Mouse (Mus musculus): ENCODE measurements at regions not wholly inside any gene's neighbourhood (a gene's known extent, or its start where the extent isn't known, plus 50 kb on each side); places are given as distances from the start of the nearest gene placed in this dataset.

GRCm38 (mm10) chr7:70470557-70470956 lies 104.0 kb upstream of the Nr2f2 start:
- no peaks in the 10 kb centered on the region for H3K36me3 ChIP-seq (replicated peaks)
- no peak overlapping the region for H3K9ac ChIP-seq
- H3K27me3 ChIP-seq, result no peaks in the 10 kb centered on the region
- no peak overlapping the region for H3K4me2 ChIP-seq
- H3K27ac ChIP-seq, result no peak overlapping the region
- H3K4me3 ChIP-seq (replicated peaks), result no peak overlapping the region
- no peaks in the 10 kb centered on the region for H3K9me3 ChIP-seq
- ATAC-seq (ENCODE audit: low FRiP score), result no peak
- H3K4me1 ChIP-seq, result no peaks in the 10 kb centered on the region
- WGBS, result 96% methylated on average over 2 of the region's 2 CpGs

- WGBS, result 95% methylated on average over 4 of the region's 4 CpGs
- Histone ChIP-seq H3K4me2 (no peak overlapping the region), H3K4me1 (no peaks in the 10 kb centered on the region), H3K27ac (no peak overlapping the region), H3K9me3 (no peaks in the 10 kb centered on the region), H3K9ac (no peak overlapping the region), H3K27me3 (no peaks in the 10 kb centered on the region), H3K4me3 (replicated peaks) (no peak overlapping the region), H3K36me3 (replicated peaks) (no peaks in the 10 kb centered on the region)
- ATAC-seq (ENCODE audit: low FRiP score), result no peak
Measured at GRCm38 (mm10) chr7:70462131-70462530, 95.6 kb upstream of the Nr2f2 start.

GRCm38 (mm10) chr7:70454525-70454924 lies 88.0 kb upstream of the Nr2f2 start:
- Histone ChIP-seq H3K9me3 (no peaks in the 10 kb centered on the region), H3K27ac (no peak overlapping the region), H3K36me3 (replicated peaks) (no peaks in the 10 kb centered on the region), H3K27me3 (no peaks in the 10 kb centered on the region), H3K4me3 (replicated peaks) (no peak overlapping the region), H3K4me1 (no peaks in the 10 kb centered on the region), H3K4me2 (no peak overlapping the region), H3K9ac (no peak overlapping the region)
- ATAC-seq (ENCODE audit: low FRiP score), result no peak
- WGBS, result 67% methylated on average over 1 of the region's 1 CpGs

DNA sequence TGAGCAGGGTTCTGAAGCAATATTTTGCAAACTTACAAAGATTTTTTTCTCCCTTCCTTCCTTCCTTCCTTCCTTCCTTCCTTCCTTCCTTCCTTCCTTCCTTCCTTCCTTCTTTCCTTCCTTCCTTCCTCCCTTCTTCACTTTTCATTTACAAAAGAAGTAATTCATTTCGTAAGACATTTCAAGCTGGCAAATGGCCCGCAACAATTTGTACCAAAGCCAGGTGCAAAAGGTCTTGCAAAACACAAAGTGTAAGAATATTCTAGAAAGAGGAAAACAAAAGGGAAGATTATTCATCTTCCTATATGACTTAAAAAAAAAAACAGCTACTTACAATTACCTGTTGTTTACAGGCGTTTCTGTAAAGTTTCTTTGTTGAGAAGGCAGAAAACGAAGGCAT lies 86.3 kb upstream of the Nr2f2 start:
- H3K4me3 ChIP-seq (replicated peaks), result no peak overlapping the region
- no peaks in the 10 kb centered on the region for H3K9me3 ChIP-seq
- no peaks in the 10 kb centered on the region for H3K4me1 ChIP-seq
- no peak overlapping the region for H3K27ac ChIP-seq
- H3K4me2 ChIP-seq, result no peak overlapping the region
- 63% methylated on average over 4 of the region's 4 CpGs for WGBS
- H3K27me3 ChIP-seq, result no peaks in the 10 kb centered on the region
- no peak for ATAC-seq (ENCODE audit: low FRiP score)
- no peaks in the 10 kb centered on the region for H3K36me3 ChIP-seq (replicated peaks)
- no peak overlapping the region for H3K9ac ChIP-seq

- no peak overlapping the region for H3K27ac ChIP-seq
- H3K4me3 ChIP-seq (replicated peaks), result no peak overlapping the region
- no peaks in the 10 kb centered on the region for H3K4me1 ChIP-seq
- WGBS, result 97% methylated on average over 6 of the region's 6 CpGs
- no peak for ATAC-seq (ENCODE audit: low FRiP score)
- no peaks in the 10 kb centered on the region for H3K9me3 ChIP-seq
- no peak overlapping the region for H3K4me2 ChIP-seq
- H3K36me3 ChIP-seq (replicated peaks), result peaks cover 3% of the 10 kb centered on the region; the same call in 1 of the 2 replicates
- no peak overlapping the region for H3K9ac ChIP-seq
- H3K27me3 ChIP-seq, result no peaks in the 10 kb centered on the region
Measured at GRCm38 (mm10) chr7:70438908-70439307, 72.4 kb upstream of the Nr2f2 start.

GRCm38 (mm10) chr7:70433838-70434237 lies 67.3 kb upstream of the Nr2f2 start:
- 70% methylated on average over 8 of the region's 8 CpGs for WGBS

DNA sequence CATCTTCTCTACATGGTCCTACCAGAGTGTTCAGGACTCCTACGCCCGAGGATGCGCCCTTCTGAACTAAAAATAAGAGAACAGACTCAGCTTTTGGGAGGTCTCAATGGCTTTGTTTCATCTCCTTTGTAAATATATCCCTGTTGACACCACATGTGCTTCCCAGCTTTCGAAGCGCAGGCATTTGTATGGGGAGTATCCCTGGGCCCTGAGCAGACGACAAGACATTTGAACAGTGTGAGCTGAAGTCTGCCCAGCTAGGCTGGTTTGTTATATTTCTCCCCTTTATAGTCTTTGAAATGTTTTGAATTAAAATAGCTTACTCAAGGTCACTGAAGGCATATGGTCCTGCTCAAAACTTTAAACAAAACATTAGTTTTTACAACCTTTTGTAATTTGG lies 66.8 kb upstream of the Nr2f2 start:
- no peaks in the 10 kb centered on the region for H3K36me3 ChIP-seq (replicated peaks)
- H3K9ac ChIP-seq, result no peak overlapping the region
- no peaks in the 10 kb centered on the region for H3K27me3 ChIP-seq
- 79% methylated on average over 6 of the region's 6 CpGs for WGBS
- no peak overlapping the region for H3K4me3 ChIP-seq (replicated peaks)
- no peak for ATAC-seq (ENCODE audit: low FRiP score)
- no peak overlapping the region for H3K4me2 ChIP-seq
- H3K27ac ChIP-seq, result no peak overlapping the region
- no peaks in the 10 kb centered on the region for H3K9me3 ChIP-seq
- H3K4me1 ChIP-seq, result no peaks in the 10 kb centered on the region

More at GRCm38 (mm10) chr7:70433838-70434237, 67.3 kb upstream of the Nr2f2 start:
- no peak overlapping the region for H3K27ac ChIP-seq
- ATAC-seq (ENCODE audit: low FRiP score), result no peak
- H3K4me2 ChIP-seq, result no peak overlapping the region
- no peaks in the 10 kb centered on the region for H3K27me3 ChIP-seq
- H3K9me3 ChIP-seq, result no peaks in the 10 kb centered on the region
- H3K9ac ChIP-seq, result no peak overlapping the region
- H3K4me3 ChIP-seq (replicated peaks), result no peak overlapping the region
- H3K36me3 ChIP-seq (replicated peaks), result no peaks in the 10 kb centered on the region
- H3K4me1 ChIP-seq, result no peaks in the 10 kb centered on the region

GRCm38 (mm10) chr7:70431712-70432111 lies 65.2 kb upstream of the Nr2f2 start:
- no peaks in the 10 kb centered on the region for H3K9me3 ChIP-seq
- WGBS, result 83% methylated on average over 2 of the region's 2 CpGs

GRCm38 (mm10) chr7:70429326-70429725 lies 62.8 kb upstream of the Nr2f2 start:
- 61% methylated on average over 2 of the region's 2 CpGs for WGBS
- ATAC-seq (ENCODE audit: low FRiP score), result no peak
- H3K9me3 ChIP-seq, result no peaks in the 10 kb centered on the region
- no peak overlapping the region for H3K9ac ChIP-seq
- no peak overlapping the region for H3K4me3 ChIP-seq (replicated peaks)
- H3K4me2 ChIP-seq, result no peak overlapping the region
- H3K27ac ChIP-seq, result no peak overlapping the region
- H3K36me3 ChIP-seq (replicated peaks), result no peaks in the 10 kb centered on the region
- no peaks in the 10 kb centered on the region for H3K4me1 ChIP-seq
- no peaks in the 10 kb centered on the region for H3K27me3 ChIP-seq

More at GRCm38 (mm10) chr7:70431712-70432111, 65.2 kb upstream of the Nr2f2 start:
- H3K4me2 ChIP-seq, result no peak overlapping the region
- H3K4me3 ChIP-seq (replicated peaks), result no peak overlapping the region
- no peaks in the 10 kb centered on the region for H3K27me3 ChIP-seq
- H3K4me1 ChIP-seq, result no peaks in the 10 kb centered on the region
- no peak for ATAC-seq (ENCODE audit: low FRiP score)
- no peak overlapping the region for H3K27ac ChIP-seq
- H3K9ac ChIP-seq, result no peak overlapping the region
- no peaks in the 10 kb centered on the region for H3K36me3 ChIP-seq (replicated peaks)

GRCm38 (mm10) chr7:70424231-70424620 lies 57.7 kb upstream of the Nr2f2 start:
- Histone ChIP-seq H3K4me3 (replicated peaks) (no peak overlapping the region), H3K4me1 (peaks cover 11% of the 10 kb centered on the region), H3K4me2 (0 out of 2 replicates have a peak overlapping the region, but pooled peaks have one; percentile 3), H3K36me3 (replicated peaks) (no peaks in the 10 kb centered on the region), H3K27me3 (no peaks in the 10 kb centered on the region), H3K9me3 (no peaks in the 10 kb centered on the region), H3K9ac (no peak overlapping the region), H3K27ac (0 out of 2 replicates have a peak overlapping the region, but pooled peaks have one; percentile 27)
- ATAC-seq (ENCODE audit: low FRiP score), result peak; percentile 95
- WGBS, result 23% methylated on average over 4 of the region's 4 CpGs

- WGBS, result 37% methylated on average over 10 of the region's 10 CpGs
- Histone ChIP-seq H3K27ac (peak overlapping the region; percentile 54), H3K4me1 (peaks cover 11% of the 10 kb centered on the region)
Measured at GRCm38 (mm10) chr7:70423524-70424230, 57.1 kb upstream of the Nr2f2 start.

DNA sequence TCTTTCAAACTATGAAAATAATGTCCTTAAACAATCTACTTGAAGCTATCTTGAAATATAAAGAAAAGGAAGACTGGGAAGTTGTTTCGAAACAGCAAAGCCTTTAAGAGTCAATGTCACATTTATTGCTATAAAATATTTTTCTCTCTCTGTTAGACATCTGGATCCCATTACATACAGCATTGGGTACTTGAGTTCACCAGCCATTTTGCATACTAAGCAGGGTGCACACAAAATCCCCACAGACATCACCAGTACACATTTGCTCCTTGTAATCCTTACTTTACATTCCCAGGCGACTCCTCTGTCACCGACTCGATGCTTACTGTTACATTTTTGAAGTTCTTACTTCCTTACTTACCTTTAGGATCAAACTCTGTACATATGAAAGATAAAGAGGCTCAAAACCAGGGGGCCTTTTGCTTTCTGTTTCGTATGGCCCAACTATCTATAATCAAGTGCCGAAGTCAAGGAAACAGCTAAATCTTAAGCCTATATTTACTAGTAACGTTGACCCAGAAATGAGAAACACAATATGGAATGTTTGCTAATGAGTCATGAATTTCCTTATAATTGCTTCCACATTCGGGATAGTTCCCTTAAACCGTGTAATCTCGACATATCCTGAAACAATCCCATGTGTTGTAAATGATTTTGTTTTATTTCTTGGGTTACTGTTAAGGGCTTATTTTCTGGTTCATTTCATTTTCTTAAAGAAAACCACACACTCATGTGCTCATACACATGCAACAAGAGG lies 49.8 kb upstream of the Nr2f2 start:
- Histone ChIP-seq H3K9me3 (no peaks in the 10 kb centered on the region), H3K36me3 (replicated peaks) (peaks cover 4% of the 10 kb centered on the region; the same call in 1 of the 2 replicates), H3K9ac (no peak overlapping the region), H3K27me3 (no peaks in the 10 kb centered on the region), H3K27ac (no peak overlapping the region), H3K4me2 (no peak overlapping the region), H3K4me3 (replicated peaks) (no peak overlapping the region), H3K4me1 (no peaks in the 10 kb centered on the region)
- 81% methylated on average over 10 of the region's 10 CpGs for WGBS
- ATAC-seq (ENCODE audit: low FRiP score), result no peak

More at GRCm38 (mm10) chr7:70423524-70424230, 57.1 kb upstream of the Nr2f2 start:
- Histone ChIP-seq H3K4me2 (0 out of 2 replicates have a peak overlapping the region, but pooled peaks have one; percentile 3), H3K9ac (no peak overlapping the region), H3K27me3 (no peaks in the 10 kb centered on the region), H3K9me3 (no peaks in the 10 kb centered on the region), H3K36me3 (replicated peaks) (no peaks in the 10 kb centered on the region), H3K4me3 (replicated peaks) (no peak overlapping the region)
- peak; percentile 75 for ATAC-seq (ENCODE audit: low FRiP score)

All from forebrain, embryonic 12.5 days (tissue).